Mouse (Mus musculus): ENCODE measurements at regions not wholly inside any gene's neighbourhood (a gene's known extent, or its start where the extent isn't known, plus 50 kb on each side); places are given as distances from the start of the nearest gene placed in this dataset.

- Histone ChIP-seq H3K9ac (ENCODE audit: low read length) (no peak overlapping the region), H3K9me3 (ENCODE audit: control insufficient read depth, low read length) (no peaks in the 10 kb centered on the region), H3K27me3 (ENCODE audit: control insufficient read depth, insufficient read depth, low read length) (no peaks in the 10 kb centered on the region), H3K36me3 (ENCODE audit: control insufficient read depth, insufficient read depth, low read length) (no peaks in the 10 kb centered on the region), H3K27ac (replicated peaks in 1 of 2; ENCODE audit: control insufficient read depth in 1 of 2, insufficient read depth in 1 of 2, low read depth in 2 of 2, low read length in 2 of 2) (no peak overlapping the region), H3K4me3 (ENCODE audit: control insufficient read depth in 1 of 2, insufficient read depth in 1 of 2, low read depth in 1 of 2, low read length in 2 of 2) (no peak overlapping the region), H3K4me2 (ENCODE audit: low read length) (no peak overlapping the region), H3K4me1 (ENCODE audit: control insufficient read depth in 2 of 2, insufficient read depth in 2 of 2, low read length in 2 of 2) (no peaks in the 10 kb centered on the region)
- 65% methylated on average over 3 of the region's 3 CpGs for WGBS
- no peak for ATAC-seq (ENCODE audit: insufficient number of reproducible peaks, insufficient read depth, low FRiP score, low read depth)
Measured at GRCm38 (mm10) chr3:147153456-147153855, 301.3 kb downstream of the Ttll7 start.

- Histone ChIP-seq H3K4me3 (ENCODE audit: control insufficient read depth in 1 of 2, insufficient read depth in 1 of 2, low read depth in 1 of 2, low read length in 2 of 2) (no peak overlapping the region), H3K9ac (ENCODE audit: low read length) (no peak overlapping the region), H3K9me3 (ENCODE audit: control insufficient read depth, low read length) (no peaks in the 10 kb centered on the region), H3K27me3 (ENCODE audit: control insufficient read depth, insufficient read depth, low read length) (no peaks in the 10 kb centered on the region), H3K27ac (replicated peaks in 1 of 2; ENCODE audit: control insufficient read depth in 1 of 2, insufficient read depth in 1 of 2, low read depth in 2 of 2, low read length in 2 of 2) (0 out of 4 replicates have a peak overlapping the region, but pooled peaks of 1 of the 2 experiments have one; percentile 14), H3K4me1 (ENCODE audit: control insufficient read depth in 2 of 2, insufficient read depth in 2 of 2, low read length in 2 of 2) (no peaks in the 10 kb centered on the region), H3K36me3 (ENCODE audit: control insufficient read depth, insufficient read depth, low read length) (no peaks in the 10 kb centered on the region), H3K4me2 (ENCODE audit: low read length) (no peak overlapping the region)
- WGBS, result 59% methylated on average over 2 of the region's 2 CpGs
- no peak for ATAC-seq (ENCODE audit: insufficient number of reproducible peaks, insufficient read depth, low FRiP score, low read depth)
Measured at GRCm38 (mm10) chr3:147153998-147154397, 301.8 kb downstream of the Ttll7 start.

- 65% methylated on average over 10 of the region's 10 CpGs for WGBS
- no peak overlapping the region for H3K9ac ChIP-seq (ENCODE audit: low read length)
- ATAC-seq (ENCODE audit: insufficient number of reproducible peaks, insufficient read depth, low FRiP score, low read depth), result no peak
- H3K9me3 ChIP-seq (ENCODE audit: control insufficient read depth, low read length), result no peaks in the 10 kb centered on the region
- H3K27me3 ChIP-seq (ENCODE audit: control insufficient read depth, insufficient read depth, low read length), result no peaks in the 10 kb centered on the region
- no peaks in the 10 kb centered on the region for H3K36me3 ChIP-seq (ENCODE audit: control insufficient read depth, insufficient read depth, low read length)
- peaks cover 6 to 7% of the 10 kb centered on the region in 2 experiments; a peak in 3 of 4 replicates for H3K4me1 ChIP-seq (ENCODE audit: control insufficient read depth in 2 of 2, insufficient read depth in 2 of 2, low read length in 2 of 2)
- no peak overlapping the region for H3K27ac ChIP-seq (replicated peaks in 1 of 2; ENCODE audit: control insufficient read depth in 1 of 2, insufficient read depth in 1 of 2, low read depth in 2 of 2, low read length in 2 of 2)
- H3K4me2 ChIP-seq (ENCODE audit: low read length), result no peak overlapping the region
- no peak overlapping the region for H3K4me3 ChIP-seq (ENCODE audit: control insufficient read depth in 1 of 2, insufficient read depth in 1 of 2, low read depth in 1 of 2, low read length in 2 of 2)
Measured at GRCm38 (mm10) chr3:147163126-147163525, 311.0 kb downstream of the Ttll7 start.

GRCm38 (mm10) chr3:147163540-147163939 lies 311.4 kb downstream of the Ttll7 start:
- H3K27ac ChIP-seq (replicated peaks in 1 of 2; ENCODE audit: control insufficient read depth in 1 of 2, insufficient read depth in 1 of 2, low read depth in 2 of 2, low read length in 2 of 2), result no peak overlapping the region
- no peak for ATAC-seq (ENCODE audit: insufficient number of reproducible peaks, insufficient read depth, low FRiP score, low read depth)
- 76% methylated on average over 5 of the region's 5 CpGs for WGBS
- H3K9me3 ChIP-seq (ENCODE audit: control insufficient read depth, low read length), result no peaks in the 10 kb centered on the region
- no peak overlapping the region for H3K4me2 ChIP-seq (ENCODE audit: low read length)
- H3K36me3 ChIP-seq (ENCODE audit: control insufficient read depth, insufficient read depth, low read length), result no peaks in the 10 kb centered on the region
- H3K27me3 ChIP-seq (ENCODE audit: control insufficient read depth, insufficient read depth, low read length), result no peaks in the 10 kb centered on the region
- H3K4me1 ChIP-seq (ENCODE audit: control insufficient read depth in 2 of 2, insufficient read depth in 2 of 2, low read length in 2 of 2), result peaks cover 6 to 7% of the 10 kb centered on the region in 2 experiments; a peak in 3 of 4 replicates
- no peak overlapping the region for H3K4me3 ChIP-seq (ENCODE audit: control insufficient read depth in 1 of 2, insufficient read depth in 1 of 2, low read depth in 1 of 2, low read length in 2 of 2)
- H3K9ac ChIP-seq (ENCODE audit: low read length), result no peak overlapping the region

- no peak overlapping the region for H3K27ac ChIP-seq (replicated peaks in 1 of 2; ENCODE audit: control insufficient read depth in 1 of 2, insufficient read depth in 1 of 2, low read depth in 2 of 2, low read length in 2 of 2)
- H3K36me3 ChIP-seq (ENCODE audit: control insufficient read depth, insufficient read depth, low read length), result no peaks in the 10 kb centered on the region
- H3K4me3 ChIP-seq (ENCODE audit: control insufficient read depth in 1 of 2, insufficient read depth in 1 of 2, low read depth in 1 of 2, low read length in 2 of 2), result no peak overlapping the region
- H3K9ac ChIP-seq (ENCODE audit: low read length), result no peak overlapping the region
- no peaks in the 10 kb centered on the region for H3K27me3 ChIP-seq (ENCODE audit: control insufficient read depth, insufficient read depth, low read length)
- no peak for ATAC-seq (ENCODE audit: insufficient number of reproducible peaks, insufficient read depth, low FRiP score, low read depth)
- WGBS, result 79% methylated on average over 6 of the region's 6 CpGs
- H3K4me1 ChIP-seq (ENCODE audit: control insufficient read depth in 2 of 2, insufficient read depth in 2 of 2, low read length in 2 of 2), result peaks cover 6 to 7% of the 10 kb centered on the region in 2 experiments; a peak in 3 of 4 replicates
- no peaks in the 10 kb centered on the region for H3K9me3 ChIP-seq (ENCODE audit: control insufficient read depth, low read length)
- H3K4me2 ChIP-seq (ENCODE audit: low read length), result no peak overlapping the region
Measured at GRCm38 (mm10) chr3:147164931-147165330, 312.8 kb downstream of the Ttll7 start.

- H3K9me3 ChIP-seq (ENCODE audit: control insufficient read depth, low read length), result no peaks in the 10 kb centered on the region
- H3K9ac ChIP-seq (ENCODE audit: low read length), result no peak overlapping the region
- H3K27ac ChIP-seq (replicated peaks in 1 of 2; ENCODE audit: control insufficient read depth in 1 of 2, insufficient read depth in 1 of 2, low read depth in 2 of 2, low read length in 2 of 2), result no peak overlapping the region
- H3K4me3 ChIP-seq (ENCODE audit: control insufficient read depth in 1 of 2, insufficient read depth in 1 of 2, low read depth in 1 of 2, low read length in 2 of 2), result no peak overlapping the region
- 64% methylated on average over 5 of the region's 5 CpGs for WGBS
- peaks cover 6 to 7% of the 10 kb centered on the region in 2 experiments; a peak in 3 of 4 replicates for H3K4me1 ChIP-seq (ENCODE audit: control insufficient read depth in 2 of 2, insufficient read depth in 2 of 2, low read length in 2 of 2)
- H3K4me2 ChIP-seq (ENCODE audit: low read length), result no peak overlapping the region
- H3K27me3 ChIP-seq (ENCODE audit: control insufficient read depth, insufficient read depth, low read length), result no peaks in the 10 kb centered on the region
- no peaks in the 10 kb centered on the region for H3K36me3 ChIP-seq (ENCODE audit: control insufficient read depth, insufficient read depth, low read length)
- no peak for ATAC-seq (ENCODE audit: insufficient number of reproducible peaks, insufficient read depth, low FRiP score, low read depth)
Measured at GRCm38 (mm10) chr3:147166555-147166954, 314.4 kb downstream of the Ttll7 start.

GRCm38 (mm10) chr3:147169215-147169614 lies 317.0 kb downstream of the Ttll7 start:
- 86% methylated on average over 2 of the region's 2 CpGs for WGBS
- Histone ChIP-seq H3K27me3 (ENCODE audit: control insufficient read depth, insufficient read depth, low read length) (no peaks in the 10 kb centered on the region), H3K4me1 (ENCODE audit: control insufficient read depth in 2 of 2, insufficient read depth in 2 of 2, low read length in 2 of 2) (no peaks in the 10 kb centered on the region), H3K36me3 (ENCODE audit: control insufficient read depth, insufficient read depth, low read length) (no peaks in the 10 kb centered on the region), H3K9me3 (ENCODE audit: control insufficient read depth, low read length) (no peaks in the 10 kb centered on the region), H3K27ac (replicated peaks in 1 of 2; ENCODE audit: control insufficient read depth in 1 of 2, insufficient read depth in 1 of 2, low read depth in 2 of 2, low read length in 2 of 2) (no peak overlapping the region), H3K4me2 (ENCODE audit: low read length) (no peak overlapping the region), H3K4me3 (ENCODE audit: control insufficient read depth in 1 of 2, insufficient read depth in 1 of 2, low read depth in 1 of 2, low read length in 2 of 2) (no peak overlapping the region), H3K9ac (ENCODE audit: low read length) (no peak overlapping the region)
- no peak for ATAC-seq (ENCODE audit: insufficient number of reproducible peaks, insufficient read depth, low FRiP score, low read depth)

GRCm38 (mm10) chr3:147170106-147170505 lies 317.9 kb downstream of the Ttll7 start:
- WGBS, result 34% methylated on average over 2 of the region's 2 CpGs
- Histone ChIP-seq H3K27ac (replicated peaks in 1 of 2; ENCODE audit: control insufficient read depth in 1 of 2, insufficient read depth in 1 of 2, low read depth in 2 of 2, low read length in 2 of 2) (no peak overlapping the region), H3K9ac (ENCODE audit: low read length) (no peak overlapping the region), H3K4me2 (ENCODE audit: low read length) (no peak overlapping the region), H3K36me3 (ENCODE audit: control insufficient read depth, insufficient read depth, low read length) (no peaks in the 10 kb centered on the region), H3K9me3 (ENCODE audit: control insufficient read depth, low read length) (no peaks in the 10 kb centered on the region), H3K4me1 (ENCODE audit: control insufficient read depth in 2 of 2, insufficient read depth in 2 of 2, low read length in 2 of 2) (no peaks in the 10 kb centered on the region), H3K27me3 (ENCODE audit: control insufficient read depth, insufficient read depth, low read length) (no peaks in the 10 kb centered on the region), H3K4me3 (ENCODE audit: control insufficient read depth in 1 of 2, insufficient read depth in 1 of 2, low read depth in 1 of 2, low read length in 2 of 2) (no peak overlapping the region)
- no peak for ATAC-seq (ENCODE audit: insufficient number of reproducible peaks, insufficient read depth, low FRiP score, low read depth)

All from heart, embryonic 14.5 days (tissue).